Mouse (Mus musculus) embryonic fibroblast, embryonic 13.5 days (primary cell): ENCODE measurements at regions not wholly inside any gene's neighbourhood (a gene's known extent, or its start where the extent isn't known, plus 50 kb on each side); places are given as distances from the start of the nearest gene placed in this dataset.

Experiments
- CTCF ChIP-seq: IDR thresholded peaks from 2 replicates; pipeline ENCODE4 v1.5.1; 2011; ENCODE audit warnings: mild to moderate bottlenecking, control low read depth, low read length, moderate library complexity, borderline replicate concordance; ENCODE audit not compliant: insufficient read depth
- POLR2A ChIP-seq: IDR thresholded peaks from 2 replicates; pipeline ENCODE4 v1.6.1; 2011; ENCODE audit warnings: low read depth, mild to moderate bottlenecking, control low read depth, low read length, moderate library complexity

DNA sequence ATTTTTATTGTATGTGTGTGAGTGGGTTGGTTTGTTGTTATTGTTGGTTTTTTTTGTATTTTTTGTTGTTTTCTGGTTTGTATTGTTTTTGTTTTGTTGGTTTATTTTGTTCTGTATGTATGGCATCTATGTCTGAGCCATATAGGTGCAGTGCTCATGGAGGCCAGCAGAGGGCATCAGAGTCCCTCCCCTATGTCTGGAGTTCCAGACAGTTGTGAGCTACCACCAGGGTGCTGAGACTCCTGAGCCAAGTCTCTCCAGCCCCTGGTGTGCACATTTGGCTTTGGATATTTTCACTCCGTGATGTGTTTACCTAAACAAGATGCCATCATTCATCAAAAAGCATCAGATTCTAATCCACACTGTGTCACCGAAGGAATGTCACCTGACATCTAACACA lies 59.2 kb upstream of the Nudt7 start:
- TF ChIP-seq CTCF (peak; percentile 44; the same call in 1 of the 2 replicates), POLR2A (no peak)
